Mouse (Mus musculus): ENCODE data around the gene Plcxd3.
"Not testable (repeated sequence)": the region's sequence is repeated elsewhere in the genome, so short reads cannot be mapped to it uniquely, and the experiment has no call there.

Gene Plcxd3

GRCm38 (mm10) chr15:4524598-4524997, 149.3 kb downstream of the Plcxd3 start:
- ChIA-PET POLR2A (no interaction called here), CTCF (no interaction called here)

- ChIA-PET CTCF (no interaction called here), POLR2A (no interaction called here)
These were observed 158.4 kb downstream of the Plcxd3 start for GRCm38 (mm10) chr15:4533700-4534099.

- POLR2A ChIA-PET: no interaction called here
- CTCF ChIA-PET: no interaction called here
These were observed 183.8 kb downstream of the Plcxd3 start for GRCm38 (mm10) chr15:4559121-4559520.

- ChIA-PET POLR2A (no interaction called here), CTCF (no interaction called here)
These were observed 186.2 kb downstream of the Plcxd3 start for GRCm38 (mm10) chr15:4561431-4561970.

- POLR2A ChIA-PET, CTCF ChIA-PET: not testable (repeated sequence)
These were observed 220.2 kb downstream of the Plcxd3 start for GRCm38 (mm10) chr15:4595521-4595920.

GRCm38 (mm10) chr15:4598661-4599060, 223.4 kb downstream of the Plcxd3 start:
- POLR2A ChIA-PET, CTCF ChIA-PET: not testable (repeated sequence)

GRCm38 (mm10) chr15:4599331-4599730, 224.0 kb downstream of the Plcxd3 start:
- CTCF ChIA-PET, POLR2A ChIA-PET: not testable (repeated sequence)

GRCm38 (mm10) chr15:4605630-4606029, 230.3 kb downstream of the Plcxd3 start:
- POLR2A ChIA-PET: interaction anchor here in 1 of 4 experiments (0.7 kb wide), 1 partner anchor 226 kb away, joined by 3 read pairs; no protein-coding TSS in a partner anchor
- CTCF ChIA-PET: no interaction called here

All from embryonic stem cell, embryonic (primary cell).